Mouse (Mus musculus): ENCODE measurements around the gene Tbc1d10a.

DNA sequence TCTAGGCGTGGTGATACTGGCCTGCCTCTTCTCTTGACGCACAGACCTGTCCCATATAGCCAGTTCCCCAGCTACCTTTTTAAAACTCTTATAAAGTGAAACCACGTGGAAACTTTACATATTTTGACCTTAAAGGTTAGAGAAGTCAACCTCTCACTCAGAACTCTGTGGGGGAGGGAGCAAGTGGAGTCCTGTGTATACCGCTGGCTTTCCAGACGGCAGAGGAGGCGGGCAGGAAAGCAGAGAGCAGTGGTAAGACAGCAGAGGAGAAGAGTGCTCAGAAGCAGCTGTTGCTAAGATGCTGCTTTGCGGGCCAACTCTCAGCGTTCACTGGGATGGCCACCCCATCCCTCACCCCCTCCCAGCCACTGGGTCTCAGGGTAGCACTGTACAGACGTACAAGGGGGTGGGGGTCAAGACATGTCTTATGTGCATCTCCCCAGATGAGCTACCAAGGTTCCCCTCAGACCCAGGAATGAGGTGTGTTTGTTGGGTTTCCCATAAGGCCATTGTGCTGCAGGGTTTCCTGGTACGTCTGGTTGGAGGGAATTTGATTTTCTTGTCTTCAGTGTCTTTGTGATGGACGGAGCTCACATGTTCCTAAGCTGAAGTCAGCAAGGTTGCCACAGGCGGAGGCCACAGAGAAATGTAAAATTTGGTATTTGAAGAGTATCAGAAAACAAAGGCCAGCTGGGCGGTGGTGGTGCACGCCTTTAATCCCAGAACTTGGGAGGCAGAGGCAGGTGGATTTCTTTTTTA lies 60.8 kb downstream of the Tbc1d10a start:
- no peak for TF ChIP-seq POLR2A (IDR thresholded peaks at IDR 0.05; ENCODE audit: insufficient read depth, low read length)
- no peak for TF ChIP-seq CTCF (IDR thresholded peaks at IDR 0.05; ENCODE audit: low read depth, low read length)
- peak; percentile 33; the same call in 1 of the 2 replicates for TF ChIP-seq EP300 (IDR thresholded peaks at IDR 0.05; ENCODE audit: insufficient read depth, low read depth, low read length)
